Mouse (Mus musculus): ENCODE results near the gene Grin3b.

Gene Grin3b

GRCm38 (mm10) chr10:79989272-79989786, 18.8 kb downstream of the Grin3b start:
- DNase-seq, result no peak

GRCm38 (mm10) chr10:79989870-79990269, 19.4 kb downstream of the Grin3b start:
- DNase-seq, result no peak

GRCm38 (mm10) chr10:79991099-79991498, 20.6 kb downstream of the Grin3b start:
- no peak for DNase-seq

GRCm38 (mm10) chr10:79991548-79991947, 21.0 kb downstream of the Grin3b start:
- DNase-seq, result no peak

- no peak for DNase-seq
Observed at GRCm38 (mm10) chr10:79994397-79995115, 24.0 kb downstream of the Grin3b start.

- DNase-seq, result no peak
Observed at GRCm38 (mm10) chr10:79995636-79996035, 25.1 kb downstream of the Grin3b start.

GRCm38 (mm10) chr10:79996272-79997033, 25.9 kb downstream of the Grin3b start, which contains the start of gene Abca7:
TSS of gene Abca7 (plus strand) at chr10:79996494.
- peak; percentile 100 for DNase-seq

GRCm38 (mm10) chr10:79997034-79997760, 26.7 kb downstream of the Grin3b start:
- peak; percentile 99 for DNase-seq

- DNase-seq, result peak; percentile 96
Observed at GRCm38 (mm10) chr10:79997819-79998218, 27.3 kb downstream of the Grin3b start.

GRCm38 (mm10) chr10:80001945-80002344, 31.4 kb downstream of the Grin3b start:
- no peak for DNase-seq

- peak; percentile 94 for DNase-seq
Observed at GRCm38 (mm10) chr10:80002829-80003228, 32.3 kb downstream of the Grin3b start.

- DNase-seq, result peak; percentile 97
Observed at GRCm38 (mm10) chr10:80003374-80004232, 33.1 kb downstream of the Grin3b start.

GRCm38 (mm10) chr10:80004233-80004705, 33.8 kb downstream of the Grin3b start:
- DNase-seq, result no peak

- DNase-seq, result peak; percentile 92
Observed at GRCm38 (mm10) chr10:80011740-80012139, 41.2 kb downstream of the Grin3b start.

- peak; percentile 92 for DNase-seq
Observed at GRCm38 (mm10) chr10:80013609-80014008, 43.1 kb downstream of the Grin3b start.

GRCm38 (mm10) chr10:80014484-80015290, 44.2 kb downstream of the Grin3b start:
- peak; percentile 94 for DNase-seq

- peak; percentile 92 for DNase-seq
Observed at GRCm38 (mm10) chr10:80015583-80015982, 45.1 kb downstream of the Grin3b start.

GRCm38 (mm10) chr10:80016511-80016910, 46.0 kb downstream of the Grin3b start, which contains the start of gene Arhgap45:
TSS of gene Arhgap45 (plus strand) at chr10:80016653.
- peak; percentile 98 for DNase-seq

- DNase-seq, result peak; percentile 93
Observed at GRCm38 (mm10) chr10:80016931-80017330, 46.4 kb downstream of the Grin3b start.

GRCm38 (mm10) chr10:80017361-80017760, 46.8 kb downstream of the Grin3b start:
- peak; percentile 98 for DNase-seq

- DNase-seq, result peak; percentile 93
Observed at GRCm38 (mm10) chr10:80017771-80018170, 47.3 kb downstream of the Grin3b start.

Data from heart, adult 11 months (tissue).